Comparison of ENCODE assay signal across 11 mouse cellular contexts in genomic region chr11:108858339-108858804, GRCm38 (mm10).
DNase-seq lines count a peak whose midpoint lies in the region; ATAC-seq lines count a peak whose summit lies in the region.
"Had no signal": no experiment of that assay in that cellular context is flagged by ENCODE, and none has a peak within 500 bp of the region (broad histone marks: within the 10 kb centered on the region; RNA-seq: fewer than 3 reads in every experiment).

No protein-coding gene starts in this region.

- H3K4me2 ChIP-seq in kidney, embryonic 15.5 days: no peak overlapping the region
- H3K4me2 ChIP-seq in liver, embryonic 13.5 days: no peak overlapping the region

- WGBS in kidney, embryonic 15.5 days: 65% methylated on average over 3 of the region's 3 CpGs
- 45% methylated on average over 3 of the region's 3 CpGs for WGBS in liver, embryonic 13.5 days (ENCODE audit: insufficient replicate concordance)

- H3K9ac ChIP-seq in kidney, embryonic 15.5 days: no peak overlapping the region
- no peak overlapping the region for H3K9ac ChIP-seq in liver, embryonic 13.5 days

- H3K36me3 ChIP-seq in kidney, embryonic 15.5 days: no peaks in the 10 kb centered on the region
- no peaks in the 10 kb centered on the region for H3K36me3 ChIP-seq in liver, embryonic 13.5 days

- no peak overlapping the region for H3K27ac ChIP-seq in kidney, embryonic 15.5 days
- no peak overlapping the region for H3K27ac ChIP-seq in liver, embryonic 13.5 days

- ATAC-seq in cerebellum, adult (ENCODE audit: insufficient number of reproducible peaks, low FRiP score, low TSS enrichment): no peak
- ATAC-seq in kidney, embryonic 15.5 days (replicated peaks; ENCODE audit: low FRiP score): peak; percentile 15; the same call in 1 of the 2 replicates
- ATAC-seq in liver, embryonic 13.5 days (ENCODE audit: low read depth): peak; percentile 45
- ATAC-seq in megakaryocyte-erythroid progenitor cell, adult 5-6 weeks (replicated peaks; ENCODE audit: low FRiP score, low TSS enrichment, poor library complexity, severe bottlenecking): no peak

- DNase-seq in cerebellum, adult 11-12 months: peak; percentile 4
- DNase-seq in kidney, adult 9 months: no peak
- peak; percentile 24 for DNase-seq in adrenal gland, postnatal 10 days
- no peak for DNase-seq in liver, embryonic 13.5 days
- DNase-seq in heart, adult 18-20 months: no peak
- DNase-seq: gastrocnemius, postnatal 36 days; heart, postnatal 4 days; kidney, postnatal 25 days had no signal

- peaks cover 22% of the 10 kb centered on the region for H3K4me1 ChIP-seq in kidney, embryonic 15.5 days
- H3K4me1 ChIP-seq in liver, embryonic 13.5 days (replicated peaks): peaks cover 11% of the 10 kb centered on the region; the same call in 1 of the 2 replicates

- no peaks in the 10 kb centered on the region for H3K9me3 ChIP-seq in kidney, embryonic 15.5 days (replicated peaks)
- H3K9me3 ChIP-seq in liver, embryonic 13.5 days (replicated peaks): no peaks in the 10 kb centered on the region

- H3K27me3 ChIP-seq in kidney, embryonic 15.5 days: no peaks in the 10 kb centered on the region
- no peaks in the 10 kb centered on the region for H3K27me3 ChIP-seq in liver, embryonic 13.5 days

- no peak overlapping the region for H3K4me3 ChIP-seq in kidney, embryonic 15.5 days (replicated peaks)
- H3K4me3 ChIP-seq in liver, embryonic 13.5 days (replicated peaks): no peak overlapping the region

Comparison
In these comparisons a context has a peak if more than half of its experiments do, and no peak if none do; other contexts are left out.
1. DNase-seq: peak in cerebellum, adult 11-12 months (single experiment) and adrenal gland, postnatal 10 days (single experiment); none in kidney, adult 9 months (single experiment), liver, embryonic 13.5 days (single experiment) and heart, adult 18-20 months (0 of 2).
2. ATAC-seq: peak in kidney, embryonic 15.5 days (single experiment) and liver, embryonic 13.5 days (single experiment); none in cerebellum, adult (single experiment) and megakaryocyte-erythroid progenitor cell, adult 5-6 weeks (single experiment).